ENCODE assay signal across 8 mouse cellular contexts in genomic region chr6:127767201-127767705, GRCm38 (mm10). TPM values are rescaled to one million over a fixed set of nuclear protein-coding genes. Genes with fewer than 3 reads are reported as not detected.
DNase-seq lines count a peak whose midpoint lies in the region; ATAC-seq and TF ChIP-seq lines count a peak whose summit lies in the region.

No protein-coding gene starts in this region.

- 3% methylated on average over 18 of the region's 18 CpGs for WGBS in liver, embryonic 11.5 days
- 1% methylated on average over 18 of the region's 18 CpGs for WGBS in forebrain, embryonic 12.5 days
- WGBS in midbrain, postnatal 0 days: 1% methylated on average over 18 of the region's 18 CpGs

- no peaks in the 10 kb centered on the region for H3K36me3 ChIP-seq in liver, embryonic 11.5 days (ENCODE audit: control insufficient read depth, insufficient read depth, low read length)
- no peaks in the 10 kb centered on the region for H3K36me3 ChIP-seq in forebrain, embryonic 12.5 days (replicated peaks)
- no peaks in the 10 kb centered on the region for H3K36me3 ChIP-seq in midbrain, postnatal 0 days (ENCODE audit: insufficient read depth, low read length)

- no peaks in the 10 kb centered on the region for H3K9me3 ChIP-seq in liver, embryonic 11.5 days (ENCODE audit: control insufficient read depth, low read length)
- H3K9me3 ChIP-seq in forebrain, embryonic 12.5 days: no peaks in the 10 kb centered on the region
- H3K9me3 ChIP-seq in midbrain, postnatal 0 days (ENCODE audit: low read length): no peaks in the 10 kb centered on the region

- ATAC-seq in liver, embryonic 11.5 days (replicated peaks; ENCODE audit: low FRiP score): no peak
- ATAC-seq in forebrain, embryonic 12.5 days (ENCODE audit: low FRiP score): 0 out of 2 replicates have a peak, but pooled peaks have one; percentile 20
- peak; percentile 34 for ATAC-seq in midbrain, postnatal 0 days (ENCODE audit: low FRiP score)
- ATAC-seq in CD4-positive, CD25-positive, alpha-beta regulatory T cell, adult 4 months: no peak

- no peak overlapping the region for H3K27ac ChIP-seq in liver, embryonic 11.5 days (ENCODE audit: low read depth, low read length)
- peak overlapping the region; percentile 66 for H3K27ac ChIP-seq in forebrain, embryonic 12.5 days
- H3K27ac ChIP-seq in midbrain, postnatal 0 days (ENCODE audit: low read depth, low read length): peak overlapping the region; percentile 69

- no peak overlapping the region for H3K4me3 ChIP-seq in liver, embryonic 11.5 days (ENCODE audit: low read depth, low read length)
- peak overlapping the region; percentile 69 for H3K4me3 ChIP-seq in forebrain, embryonic 12.5 days (replicated peaks)
- peak overlapping the region; percentile 73 for H3K4me3 ChIP-seq in midbrain, postnatal 0 days (ENCODE audit: low read depth, low read length)

- no peak overlapping the region for H3K9ac ChIP-seq in liver, embryonic 11.5 days (ENCODE audit: low read depth, low read length)
- H3K9ac ChIP-seq in forebrain, embryonic 12.5 days: peak overlapping the region; percentile 65
- peak overlapping the region; percentile 62 for H3K9ac ChIP-seq in midbrain, postnatal 0 days (replicated peaks; ENCODE audit: low read length, poor library complexity, severe bottlenecking)

- H3K4me2 ChIP-seq in liver, embryonic 11.5 days: peak overlapping the region; percentile 33
- peak overlapping the region; percentile 100 for H3K4me2 ChIP-seq in forebrain, embryonic 12.5 days
- peak overlapping the region; percentile 91 for H3K4me2 ChIP-seq in midbrain, postnatal 0 days (ENCODE audit: low read depth, low read length, poor library complexity, severe bottlenecking)

- DNase-seq in liver, embryonic 11.5 days (ENCODE audit: low spot score): no peak
- DNase-seq in liver: no peak
- DNase-seq in layer of hippocampus, adult 18-20 months (ENCODE audit: low spot score in 2 of 2): peak; percentile 59 to 78
- peak; percentile 50 for DNase-seq in midbrain, postnatal 0 days (ENCODE audit: low spot score)
- no peak for DNase-seq in urinary bladder, postnatal 14 days (ENCODE audit: low spot score)
- no peak for DNase-seq in adrenal gland, adult 8-10 months

- peak; percentile 59 for TF ChIP-seq CTCF in midbrain, postnatal 0 days (IDR thresholded peaks at IDR 0.05)

- H3K4me1 ChIP-seq in liver, embryonic 11.5 days (replicated peaks; ENCODE audit: control insufficient read depth, insufficient read depth, low read length): no peaks in the 10 kb centered on the region; the same call in 1 of the 2 replicates
- peaks cover 48% of the 10 kb centered on the region for H3K4me1 ChIP-seq in forebrain, embryonic 12.5 days
- peaks cover 12% of the 10 kb centered on the region; the same call in 1 of the 2 replicates for H3K4me1 ChIP-seq in midbrain, postnatal 0 days (ENCODE audit: insufficient read depth, low read length)

- H3K27me3 ChIP-seq in liver, embryonic 11.5 days (replicated peaks; ENCODE audit: control insufficient read depth, insufficient read depth, low read length): peaks cover 79% of the 10 kb centered on the region
- H3K27me3 ChIP-seq in forebrain, embryonic 12.5 days: peaks cover 78% of the 10 kb centered on the region
- peaks cover 5% of the 10 kb centered on the region; the same call in 1 of the 2 replicates for H3K27me3 ChIP-seq in midbrain, postnatal 0 days (ENCODE audit: insufficient read depth, low read length)

RNA-seq across cellular contexts. Expression of gene Prmt8, which starts 2.0 kb away (rescaled TPM):
- polyA plus RNA-seq in liver, embryonic 11.5 days (2014; fragmentation: Nextera tagmentation; extraction: Ambion mirVana): 0.10 and 0.18 TPM in 2 replicates
- 16.6 and 18.4 TPM in 2 replicates for polyA plus RNA-seq in forebrain, embryonic 12.5 days (2016; fragmentation: Nextera tagmentation; extraction: Ambion mirVana)
- total RNA-seq in layer of hippocampus, adult 18-20 months (2021): 10 to 100 TPM; 58.9 to 61.1 TPM
- total RNA-seq in midbrain, postnatal 0 days (2014; rRNA removed): 22.5 and 30.7 TPM in 2 replicates
- 24.2 and 29.3 TPM in 2 replicates for polyA plus RNA-seq in midbrain, postnatal 0 days (2015; fragmentation: Nextera tagmentation; extraction: Ambion mirVana)
- total RNA-seq in adrenal gland, adult 8-10 months (2022): under 1 TPM in 2 of 4 experiments, not detected in 2; 0.09 to 0.10 TPM
- polyA plus RNA-seq in CD4-positive, CD25-positive, alpha-beta regulatory T cell, adult 4 months (2017; shearing (Covaris generic)): not detected

Comparison
In these comparisons a context has a peak if more than half of its experiments do, and no peak if none do; other contexts are left out.
1. ATAC-seq: peak in forebrain, embryonic 12.5 days (single experiment) and midbrain, postnatal 0 days (single experiment); none in liver, embryonic 11.5 days (single experiment) and CD4-positive, CD25-positive, alpha-beta regulatory T cell, adult 4 months (single experiment).
2. DNase-seq: peak in layer of hippocampus, adult 18-20 months (2 of 2) and midbrain, postnatal 0 days (single experiment); none in liver, embryonic 11.5 days (single experiment), liver (single experiment), urinary bladder, postnatal 14 days (single experiment) and adrenal gland, adult 8-10 months (single experiment).
3. H3K4me2 ChIP-seq: peak in every context shown above with its lines; median percentile 100 in forebrain, embryonic 12.5 days; 91 in midbrain, postnatal 0 days; 33 in liver, embryonic 11.5 days.
4. RNA of gene Prmt8, which starts 2.0 kb away (polyA plus RNA-seq): 24.2 to 29.3 TPM in midbrain, postnatal 0 days and 16.6 to 18.4 TPM in forebrain, embryonic 12.5 days; 0.10 to 0.18 TPM in liver, embryonic 11.5 days and not detected in CD4-positive, CD25-positive, alpha-beta regulatory T cell, adult 4 months; every median in the first group is over 10 times any median in the second.